Mouse (Mus musculus) liver, postnatal 0 days (tissue): ENCODE measurements around the gene Otor.

Experiments
- CTCF ChIP-seq: sonication (generic); IDR thresholded peaks from 2 replicates; pipeline ENCODE4 v1.5.1; 2016; ENCODE audit warnings: antibody characterized with exemption, low read depth
- EP300 ChIP-seq: IDR thresholded peaks from 2 replicates; pipeline ENCODE4 v1.6.1; 2016; ENCODE audit warnings: antibody characterized with exemption, low read depth, mild to moderate bottlenecking

- TF ChIP-seq EP300 (no peak), CTCF (no peak)
Measured at GRCm38 (mm10) chr2:143034350-143035085, 43.8 kb upstream of the Otor start.
